Mouse (Mus musculus): ENCODE measurements around the gene Ctrl.
"Not testable (repeated sequence)": the region's sequence is repeated elsewhere in the genome, so short reads cannot be mapped to it uniquely, and the experiment has no call there.

Ctrl gene

GRCm38 (mm10) chr8:105933762-105934161 is at the start of gene Ctrl:
TSS of gene Ctrl (minus strand) at chr8:105933862.
- no peak for DNase-seq (ENCODE audit: extremely low read depth, insufficient read length, low spot score)

GRCm38 (mm10) chr8:105983406-105983805 is 49.7 kb upstream of the Ctrl start:
- not testable (repeated sequence) for DNase-seq (ENCODE audit: extremely low read depth, insufficient read length, low spot score)

- no peak for DNase-seq (ENCODE audit: extremely low read depth, insufficient read length, low spot score)
These were observed 47.5 kb upstream of the Ctrl start for GRCm38 (mm10) chr8:105981146-105981545.

GRCm38 (mm10) chr8:105979325-105979724 is 45.7 kb upstream of the Ctrl start, which contains the start of gene Dpep3:
TSS of gene Dpep3 (minus strand) at chr8:105979429.
- DNase-seq (ENCODE audit: extremely low read depth, insufficient read length, low spot score): no peak

GRCm38 (mm10) chr8:105975363-105975762 is 41.7 kb upstream of the Ctrl start:
- DNase-seq (ENCODE audit: extremely low read depth, insufficient read length, low spot score): no peak

GRCm38 (mm10) chr8:105971019-105971720 is 37.5 kb upstream of the Ctrl start:
- no peak for DNase-seq (ENCODE audit: extremely low read depth, insufficient read length, low spot score)

- DNase-seq (ENCODE audit: extremely low read depth, insufficient read length, low spot score): no peak
These were observed 35.7 kb upstream of the Ctrl start for GRCm38 (mm10) chr8:105969367-105969766.

- DNase-seq (ENCODE audit: extremely low read depth, insufficient read length, low spot score): no peak
These were observed 33.1 kb upstream of the Ctrl start for GRCm38 (mm10) chr8:105966692-105967311.

- DNase-seq (ENCODE audit: extremely low read depth, insufficient read length, low spot score): peak; percentile 85
These were observed 32.3 kb upstream of the Ctrl start, which contains the start of gene Slc12a4 for GRCm38 (mm10) chr8:105965905-105966341. TSS of gene Slc12a4 (minus strand) at chr8:105966097.

GRCm38 (mm10) chr8:105965266-105965904 is 31.7 kb upstream of the Ctrl start:
- peak; percentile 85 for DNase-seq (ENCODE audit: extremely low read depth, insufficient read length, low spot score)

- DNase-seq (ENCODE audit: extremely low read depth, insufficient read length, low spot score): no peak
These were observed 31.0 kb upstream of the Ctrl start for GRCm38 (mm10) chr8:105964506-105965265.

- DNase-seq (ENCODE audit: extremely low read depth, insufficient read length, low spot score): no peak
These were observed 27.9 kb upstream of the Ctrl start for GRCm38 (mm10) chr8:105961536-105961935.

GRCm38 (mm10) chr8:105961101-105961500 is 27.4 kb upstream of the Ctrl start:
- no peak for DNase-seq (ENCODE audit: extremely low read depth, insufficient read length, low spot score)

- no peak for DNase-seq (ENCODE audit: extremely low read depth, insufficient read length, low spot score)
These were observed 25.7 kb upstream of the Ctrl start for GRCm38 (mm10) chr8:105959350-105959749.

GRCm38 (mm10) chr8:105957813-105958212 is 24.2 kb upstream of the Ctrl start:
- no peak for DNase-seq (ENCODE audit: extremely low read depth, insufficient read length, low spot score)

- no peak for DNase-seq (ENCODE audit: extremely low read depth, insufficient read length, low spot score)
These were observed 22.9 kb upstream of the Ctrl start for GRCm38 (mm10) chr8:105956556-105956955.

GRCm38 (mm10) chr8:105951057-105951659 is 17.5 kb upstream of the Ctrl start:
- no peak for DNase-seq (ENCODE audit: extremely low read depth, insufficient read length, low spot score)

GRCm38 (mm10) chr8:105949350-105949749 is 15.7 kb upstream of the Ctrl start:
- DNase-seq (ENCODE audit: extremely low read depth, insufficient read length, low spot score): no peak

- DNase-seq (ENCODE audit: extremely low read depth, insufficient read length, low spot score): no peak
These were observed 9.7 kb upstream of the Ctrl start, which contains the start of gene Lcat for GRCm38 (mm10) chr8:105943321-105943739. TSS of gene Lcat (minus strand) at chr8:105943382.

- DNase-seq (ENCODE audit: extremely low read depth, insufficient read length, low spot score): no peak
These were observed 8.9 kb upstream of the Ctrl start for GRCm38 (mm10) chr8:105942542-105942941.

Data from 3134 (cell line).